Mouse (Mus musculus): Measurements from ENCODE around the gene Rerg.

DNA sequence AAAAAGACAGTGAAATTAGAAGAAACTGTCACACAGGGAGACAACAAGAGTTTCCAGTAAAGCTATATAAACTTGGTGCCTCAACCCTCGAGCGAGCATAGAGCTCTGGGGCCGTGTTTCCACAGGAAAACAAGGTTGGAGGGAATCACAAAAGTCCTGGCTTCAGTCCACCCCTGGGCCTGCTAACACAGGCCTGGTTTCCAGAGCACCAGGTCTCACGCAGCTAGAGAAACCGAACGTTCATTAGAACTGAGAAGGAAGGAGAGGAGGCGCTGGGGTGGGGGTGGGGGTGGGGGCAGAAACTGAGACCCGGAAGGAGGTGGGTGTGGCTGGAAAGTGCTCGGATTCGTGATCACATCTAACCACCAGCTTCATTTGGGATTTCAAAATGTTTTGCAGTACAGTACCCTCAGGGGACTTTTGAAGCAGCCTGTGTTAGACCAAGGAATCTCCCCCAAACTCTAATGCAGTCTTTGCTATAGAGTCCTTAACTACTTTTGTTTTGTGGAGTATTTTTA is 67.6 kb downstream of the Rerg start:
- TF ChIP-seq POLR2A (IDR thresholded peaks at IDR 0.05; ENCODE audit: borderline replicate concordance, extremely low read depth, insufficient read depth, insufficient read length, poor library complexity, severe bottlenecking) = no peak
- TF ChIP-seq CTCF (IDR thresholded peaks at IDR 0.05; ENCODE audit: borderline replicate concordance, extremely low read depth, insufficient read depth, insufficient read length) = no peak
